Mouse (Mus musculus): Measurements from ENCODE around the gene Abcg5. TPM values are rescaled to one million over a fixed set of nuclear protein-coding genes. Genes with fewer than 3 reads are reported as not detected.

Gene Abcg5
- total RNA-seq, 2 experiments from 2014 or later, result not detected

GRCm38 (mm10) chr17:84687994-84688393, 5.2 kb upstream of the Abcg5 start:
- no peak for DNase-seq (ENCODE audit: low spot score in 2 of 2)

GRCm38 (mm10) chr17:84685286-84685685, 2.5 kb upstream of the Abcg5 start:
- no peak for DNase-seq (ENCODE audit: low spot score in 2 of 2)

- no peak for DNase-seq (ENCODE audit: low spot score in 2 of 2)
Observed at GRCm38 (mm10) chr17:84684284-84684683, 1.5 kb upstream of the Abcg5 start.

- DNase-seq (ENCODE audit: low spot score in 2 of 2), result no peak
Observed at GRCm38 (mm10) chr17:84681670-84682069, 1.1 kb downstream of the Abcg5 start.

- DNase-seq (ENCODE audit: low spot score in 2 of 2), result no peak
Observed at GRCm38 (mm10) chr17:84677595-84677994, 5.2 kb downstream of the Abcg5 start.

- DNase-seq (ENCODE audit: low spot score in 2 of 2), result no peak
Observed at GRCm38 (mm10) chr17:84675951-84676366, 6.9 kb downstream of the Abcg5 start, which contains the start of gene Abcg8. Abcg8 (plus strand) TSS chr17:84676302.

- no peak for DNase-seq (ENCODE audit: low spot score in 2 of 2)
Observed at GRCm38 (mm10) chr17:84675204-84675603, 7.6 kb downstream of the Abcg5 start.

DNA sequence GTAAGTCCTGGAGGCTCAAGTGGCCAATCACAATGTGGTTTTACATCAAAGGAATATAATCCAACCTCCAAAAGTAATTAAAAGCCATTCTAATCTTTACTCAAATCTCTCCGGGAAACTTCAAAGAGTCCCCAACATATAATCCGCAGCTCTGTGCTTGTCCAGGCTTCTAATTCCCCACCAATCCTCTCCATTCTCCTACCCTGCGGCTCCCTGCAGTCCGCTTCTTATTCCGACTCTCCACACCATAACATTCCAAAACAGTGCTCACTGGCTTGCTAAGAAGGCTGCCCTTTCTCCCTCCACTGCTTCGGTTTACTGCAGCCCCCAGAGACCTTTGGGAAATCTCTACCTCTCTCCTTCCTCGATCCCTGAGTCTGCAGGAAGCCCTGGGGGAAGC, 8.8 kb downstream of the Abcg5 start:
- DNase-seq (ENCODE audit: low spot score in 2 of 2), result no peak

GRCm38 (mm10) chr17:84672376-84673369, 10.1 kb downstream of the Abcg5 start:
- no peak for DNase-seq (ENCODE audit: low spot score in 2 of 2)

- DNase-seq (ENCODE audit: low spot score in 2 of 2), result no peak
Observed at GRCm38 (mm10) chr17:84667848-84668247, 15.0 kb downstream of the Abcg5 start.

GRCm38 (mm10) chr17:84665691-84666090, 17.1 kb downstream of the Abcg5 start:
- DNase-seq (ENCODE audit: low spot score in 2 of 2), result no peak

DNA sequence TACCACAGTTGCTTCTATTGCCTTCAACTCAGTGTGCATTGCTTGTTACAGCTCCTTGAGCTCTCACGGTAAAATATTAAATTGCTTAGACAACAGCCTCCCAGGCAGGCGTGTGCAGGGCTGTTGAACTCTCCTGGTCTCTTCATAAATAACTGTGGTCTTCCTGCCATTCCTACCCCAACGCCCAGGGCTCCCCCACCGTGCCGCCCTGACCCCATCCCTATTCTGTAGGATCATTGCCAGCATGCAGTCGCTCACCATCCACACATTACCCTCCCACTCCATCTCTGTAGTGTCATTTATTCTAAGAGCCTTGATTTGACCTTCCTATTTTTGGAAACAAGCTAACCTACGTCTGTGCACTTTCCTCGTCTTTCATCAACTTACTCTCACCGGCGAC, 17.8 kb downstream of the Abcg5 start:
- DNase-seq (ENCODE audit: low spot score in 2 of 2), result no peak

- no peak for DNase-seq (ENCODE audit: low spot score in 2 of 2)
Observed at GRCm38 (mm10) chr17:84658951-84659350, 23.9 kb downstream of the Abcg5 start.

GRCm38 (mm10) chr17:84658195-84658594, 24.6 kb downstream of the Abcg5 start:
- no peak for DNase-seq (ENCODE audit: low spot score in 2 of 2)

DNA sequence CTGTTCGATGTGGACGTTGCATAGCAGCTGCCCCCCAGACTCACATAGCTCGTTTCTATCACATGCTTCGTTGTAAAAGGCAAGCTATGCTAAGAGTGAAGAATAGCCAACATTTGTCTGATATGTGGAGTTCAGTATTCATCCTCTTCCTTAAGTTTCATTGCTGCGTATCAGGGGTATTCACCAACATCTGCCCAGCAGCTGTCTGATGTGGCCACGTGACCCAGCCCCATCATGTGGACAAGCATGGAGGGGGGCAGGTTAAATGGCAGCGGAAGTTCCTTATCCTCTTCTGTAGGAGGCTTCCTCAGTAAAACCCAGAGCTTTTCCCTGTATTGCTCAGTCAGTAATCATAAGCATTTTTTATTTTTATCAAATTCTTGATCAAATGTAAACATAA, 25.0 kb downstream of the Abcg5 start:
- no peak for DNase-seq (ENCODE audit: low spot score in 2 of 2)

DNA sequence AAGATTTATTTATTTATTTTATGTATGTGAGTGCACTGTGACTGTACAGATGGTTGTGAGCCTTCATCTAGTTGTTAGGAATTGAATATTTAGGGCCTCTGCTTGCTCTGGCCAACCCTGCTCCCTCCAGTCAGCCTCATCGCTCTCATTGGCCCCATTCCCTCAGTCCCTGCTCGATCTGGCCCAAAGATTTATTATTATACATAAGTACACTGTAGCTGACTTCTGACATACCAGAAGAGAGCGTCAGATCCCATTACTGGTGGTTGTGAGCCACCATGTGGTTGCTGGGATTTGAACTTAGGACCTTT, 25.4 kb downstream of the Abcg5 start:
- no peak for DNase-seq (ENCODE audit: low spot score in 2 of 2)

GRCm38 (mm10) chr17:84656653-84657421, 26.0 kb downstream of the Abcg5 start:
- DNase-seq (ENCODE audit: low spot score in 2 of 2), result no peak

GRCm38 (mm10) chr17:84656205-84656604, 26.6 kb downstream of the Abcg5 start:
- no peak for DNase-seq (ENCODE audit: low spot score in 2 of 2)

GRCm38 (mm10) chr17:84653544-84653943, 29.3 kb downstream of the Abcg5 start:
- DNase-seq (ENCODE audit: low spot score in 2 of 2), result no peak

- DNase-seq (ENCODE audit: low spot score in 2 of 2), result no peak
Observed at GRCm38 (mm10) chr17:84650302-84651017, 32.4 kb downstream of the Abcg5 start.

DNA sequence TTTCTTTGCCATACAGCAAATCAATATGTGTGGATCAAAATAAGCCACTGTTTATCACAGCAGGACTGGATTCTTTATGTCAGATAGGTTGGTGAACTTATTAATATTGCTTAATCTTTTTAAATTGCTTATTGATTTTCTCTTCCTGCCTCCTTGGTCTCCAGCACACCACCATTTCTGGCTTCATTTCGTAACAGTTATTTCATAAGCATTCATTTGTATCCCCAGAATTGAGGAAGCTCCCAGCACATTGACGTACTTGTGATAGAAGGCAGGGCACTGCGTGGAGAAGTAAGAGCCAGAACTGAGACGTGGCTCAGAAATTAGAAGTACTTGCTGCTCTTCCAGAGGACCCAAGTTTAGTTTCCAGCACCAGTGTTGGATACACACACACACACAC, 35.2 kb downstream of the Abcg5 start:
- DNase-seq (ENCODE audit: low spot score in 2 of 2), result no peak

All from adrenal gland, adult 18-20 months (tissue).